Mouse (Mus musculus): ENCODE results near the gene Mpped1.

DNA sequence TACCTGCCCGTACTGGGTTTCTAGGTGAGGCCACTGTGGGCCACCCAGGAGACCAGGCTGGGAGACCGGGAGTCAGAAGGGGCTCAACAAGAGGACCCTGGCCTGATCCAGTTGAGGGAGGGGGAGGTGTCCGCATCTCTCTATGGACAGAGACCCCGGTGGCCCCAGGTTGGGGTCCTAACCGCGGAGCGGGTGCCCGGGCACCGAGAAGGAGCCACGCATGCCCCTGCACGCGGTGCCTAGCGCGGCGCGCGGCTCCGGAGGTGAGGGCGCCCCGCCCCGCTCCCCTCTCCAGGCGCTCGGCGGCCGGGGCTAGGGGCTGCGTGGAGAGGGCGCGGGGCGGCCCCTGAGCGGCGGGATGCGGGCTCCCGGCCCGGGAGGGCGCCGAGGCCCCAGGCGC lies at the start of gene Mpped1:
- no peak for TF ChIP-seq CTCF (IDR thresholded peaks at IDR 0.05; ENCODE audit: low read depth, low read length)
- TF ChIP-seq POLR2AphosphoS5 (IDR thresholded peaks at IDR 0.05; ENCODE audit: insufficient replicate concordance, low read depth, low read length): no peak
- no peak for TF ChIP-seq TAL1 (conservative IDR thresholded peaks at IDR 0.05; ENCODE audit: low read depth, low read length)
- no peak for TF ChIP-seq GATA2 (IDR thresholded peaks at IDR 0.05; ENCODE audit: borderline replicate concordance, low read depth, low read length)
